Mouse (Mus musculus) v-Abl transformed pro-B cells (cell line): Measurements from ENCODE around the gene Nckap5l.
"Not testable (repeated sequence)": the region's sequence is repeated elsewhere in the genome, so short reads cannot be mapped to it uniquely, and the experiment has no call there.

Experiments used
- in situ Hi-C, 2 experiments: fragments of 400-800 bp; cut with MboI; formaldehyde crosslinking; loops; one replicate each; pipeline ENCODE4 v1.15.1; 2025; ENCODE audit not compliant: unreplicated experiment in 2 of 2

Gene Nckap5l

DNA sequence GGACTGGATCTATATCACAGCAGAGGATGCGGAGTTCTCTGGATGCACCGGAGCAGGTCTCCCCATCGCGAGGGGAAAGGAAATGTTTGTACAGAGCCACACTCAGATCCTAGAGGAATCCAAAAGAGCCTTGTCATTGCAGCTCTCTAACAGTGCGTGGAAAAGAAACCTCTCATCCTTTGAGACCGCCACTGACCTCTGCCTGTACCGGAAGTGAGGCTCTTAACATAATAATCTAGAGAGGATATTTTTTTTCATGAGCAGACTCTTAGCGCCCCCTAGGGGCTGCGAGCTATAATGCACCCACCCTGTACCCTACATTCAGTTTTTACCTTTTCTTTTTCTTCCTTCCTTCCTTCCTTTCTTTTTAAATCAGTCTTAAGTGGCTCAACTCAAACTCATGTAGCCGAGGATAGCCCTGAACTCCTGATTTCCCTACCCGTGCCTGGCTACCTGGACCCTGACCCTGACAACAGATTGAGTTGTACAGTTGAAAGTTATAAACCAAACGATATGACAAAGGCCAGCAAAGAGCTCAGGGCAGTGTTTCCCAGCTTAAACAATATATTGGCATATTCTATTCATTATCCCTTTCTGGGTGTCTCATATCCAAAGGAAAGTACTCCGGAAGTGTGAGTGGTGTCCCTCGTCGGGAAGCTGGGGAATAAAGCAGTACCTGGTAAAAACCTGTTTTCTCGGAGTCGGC lies 13.6 kb upstream of the Nckap5l start:
- in situ Hi-C loops: loop anchor here (5.0 kb wide), 1 partner anchor 154 kb away; no protein-coding TSS in a partner anchor

DNA sequence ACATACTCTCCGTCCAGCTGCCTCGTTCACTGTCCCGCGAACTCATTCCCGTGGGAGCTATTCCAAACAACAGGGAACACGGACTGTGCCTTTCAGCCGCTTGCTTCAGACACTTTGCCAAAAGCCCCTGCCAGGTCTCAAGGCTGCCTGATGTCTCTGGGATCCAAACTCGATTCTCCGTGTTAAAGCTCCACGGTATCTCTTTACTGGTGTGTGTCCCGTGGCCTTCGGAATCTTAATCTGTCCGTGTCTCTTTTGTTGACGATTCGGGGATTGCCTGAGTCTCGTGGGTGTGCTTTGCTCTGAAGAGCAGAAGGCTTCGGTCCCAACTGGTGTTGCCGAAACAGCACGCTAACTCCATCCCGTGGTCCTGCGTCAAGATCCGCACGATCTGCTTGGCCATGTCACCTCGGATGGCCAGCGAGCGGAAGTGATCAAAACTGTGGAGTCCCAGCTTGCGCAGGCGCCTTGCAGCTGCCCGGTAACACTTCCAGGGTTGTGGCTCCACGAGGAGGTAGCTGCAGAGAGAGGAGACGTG lies 12.7 kb upstream of the Nckap5l start:
- in situ Hi-C loops: loop anchor here (5.0 kb wide), 1 partner anchor 153 kb away; no protein-coding TSS in a partner anchor

DNA sequence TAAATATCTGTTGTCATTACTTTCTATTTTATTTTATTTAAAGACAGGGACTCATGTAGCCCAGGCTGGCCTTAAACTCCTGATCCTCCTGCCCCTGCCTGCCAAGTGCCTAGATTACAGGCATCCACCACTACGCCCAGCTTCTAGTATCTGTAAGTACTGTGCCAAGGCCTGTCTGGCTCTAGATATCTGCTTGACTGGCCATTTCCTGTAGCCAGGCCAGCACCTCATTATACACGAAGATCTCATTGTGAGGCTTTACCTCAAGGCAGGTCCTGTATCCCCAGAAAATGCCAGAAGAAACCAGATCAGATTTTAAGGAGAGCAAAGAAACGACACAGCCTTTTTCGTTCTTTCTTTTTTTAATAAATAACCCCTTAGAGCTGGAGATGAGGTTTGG lies 12.2 kb upstream of the Nckap5l start:
- in situ Hi-C loops: loop anchor here (5.0 kb wide), 2 partner anchors 47 to 152 kb away; no protein-coding TSS in a partner anchor

DNA sequence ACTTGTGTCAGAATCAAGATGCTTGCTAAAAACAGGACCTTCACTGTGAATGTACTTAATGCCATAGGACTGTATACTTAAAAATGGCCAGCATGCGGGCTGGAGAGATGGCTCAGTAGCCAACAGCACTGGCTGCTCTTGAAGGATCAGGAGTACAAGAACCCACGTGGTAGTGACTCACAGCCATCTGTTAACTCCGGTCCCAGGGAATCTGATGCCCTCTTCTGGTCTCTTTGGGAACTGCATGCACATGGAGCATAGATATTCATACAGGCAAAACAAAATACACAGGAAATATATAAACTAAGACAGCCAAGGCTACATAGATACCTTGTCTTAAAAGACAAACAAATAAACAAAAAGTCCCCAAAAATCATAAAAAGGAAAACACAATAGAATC lies 11.5 kb upstream of the Nckap5l start:
- in situ Hi-C loops: loop anchor here (5.0 kb wide), 1 partner anchor 47 kb away; no protein-coding TSS in a partner anchor

DNA sequence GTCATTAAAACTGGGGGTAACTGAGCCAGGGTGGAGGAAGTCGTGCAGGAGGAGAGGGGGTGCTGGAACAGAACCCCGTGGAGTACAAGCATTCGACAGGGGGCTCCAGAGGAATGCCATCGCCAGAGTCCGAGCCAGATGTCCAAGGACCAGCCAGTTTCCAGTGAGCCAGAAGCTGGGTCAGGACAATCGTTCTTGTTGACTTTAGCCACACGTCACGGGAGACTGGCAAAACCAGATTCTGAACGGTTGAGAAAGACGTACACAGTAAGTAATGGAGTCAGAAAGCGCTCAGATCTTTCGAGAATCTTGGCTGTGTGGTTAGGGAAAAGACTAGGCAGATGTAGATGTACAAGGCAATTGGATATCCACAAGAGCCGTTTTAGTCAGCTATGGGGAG lies 5.6 kb upstream of the Nckap5l start:
- in situ Hi-C loops: no loop called here

DNA sequence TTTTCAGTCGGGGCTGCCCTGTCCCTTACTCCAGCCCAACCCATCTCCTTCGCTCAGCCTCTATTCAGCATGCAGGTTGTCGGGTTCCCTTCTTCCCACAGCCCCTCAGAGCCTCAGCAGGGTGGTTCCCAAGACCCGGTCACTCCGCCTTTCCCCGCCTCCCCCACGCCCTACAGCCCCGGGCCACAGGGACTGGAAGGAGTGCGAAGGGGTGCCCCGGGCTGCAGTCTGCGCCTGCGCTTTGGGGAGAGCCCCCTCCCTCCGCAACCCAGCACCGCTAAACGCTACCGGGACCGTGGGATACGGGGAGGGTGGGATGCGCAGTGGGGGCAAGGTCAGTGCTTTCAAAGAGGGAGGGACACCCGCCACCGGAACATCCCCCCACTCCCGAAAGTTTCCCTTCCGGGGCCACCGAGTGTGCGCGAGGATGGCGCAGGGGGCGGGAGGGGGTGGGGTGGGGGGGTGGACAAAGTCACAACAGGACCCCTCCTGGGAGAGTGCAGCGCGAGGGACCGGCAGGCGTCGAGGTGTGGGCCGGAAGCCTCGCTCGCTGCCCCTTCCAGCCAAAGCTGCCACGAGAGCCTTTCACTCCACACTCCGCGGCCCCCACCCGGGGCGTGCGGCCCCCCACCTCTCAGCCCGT lies 464 bp downstream of the Nckap5l start:
- in situ Hi-C loops: no loop called here

DNA sequence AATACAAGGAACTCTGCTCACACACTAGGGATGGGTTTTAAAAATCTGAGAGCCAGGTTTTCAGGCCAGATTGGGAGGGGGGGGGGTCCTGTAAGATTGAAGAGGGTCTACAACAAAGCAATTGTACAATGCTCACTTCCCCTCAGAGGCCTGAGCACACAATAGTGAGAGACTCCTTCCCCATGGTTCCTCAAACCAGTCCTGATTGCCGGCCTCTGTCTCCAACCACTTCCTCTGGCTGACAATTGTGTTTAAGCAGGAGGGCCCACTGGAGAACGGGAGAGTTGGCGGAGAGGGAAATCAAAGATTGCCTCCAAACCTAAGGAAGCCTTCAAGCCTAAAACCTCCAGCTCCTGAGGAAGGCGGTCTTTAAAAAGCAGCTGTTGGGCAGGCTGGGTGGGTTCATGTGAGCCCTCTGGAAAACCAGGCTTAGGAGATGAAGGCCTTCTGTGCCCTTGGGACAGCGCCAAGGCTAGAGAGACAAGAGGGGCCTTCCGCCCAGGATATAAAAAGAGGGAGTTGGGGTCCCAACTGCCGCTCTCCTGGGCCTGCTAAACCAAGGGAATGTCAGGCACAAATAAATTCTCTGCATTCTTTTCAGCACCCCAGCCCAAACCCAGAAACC lies 1.1 kb downstream of the Nckap5l start:
- in situ Hi-C loops: no loop called here

DNA sequence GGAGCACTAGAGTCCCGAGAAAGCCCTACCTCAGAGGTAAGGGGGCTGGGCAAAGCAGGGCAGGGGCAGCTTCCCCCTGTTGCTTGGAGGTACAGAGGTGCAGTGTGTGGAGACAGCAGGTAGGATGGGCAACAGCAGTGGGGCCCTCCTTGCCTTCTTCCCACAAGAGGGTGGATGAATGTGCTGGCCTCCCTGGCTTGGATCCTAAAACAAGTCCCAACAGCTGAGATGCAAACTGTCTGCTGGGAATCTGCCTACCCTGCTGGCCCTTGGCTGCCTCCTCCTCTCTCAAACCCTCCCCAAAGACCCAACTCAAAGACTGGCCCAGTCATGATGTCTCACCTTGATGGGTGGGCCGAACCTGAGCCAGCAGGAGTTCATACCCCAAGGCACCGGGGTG lies 2.1 kb downstream of the Nckap5l start:
- in situ Hi-C loops: no loop called here

DNA sequence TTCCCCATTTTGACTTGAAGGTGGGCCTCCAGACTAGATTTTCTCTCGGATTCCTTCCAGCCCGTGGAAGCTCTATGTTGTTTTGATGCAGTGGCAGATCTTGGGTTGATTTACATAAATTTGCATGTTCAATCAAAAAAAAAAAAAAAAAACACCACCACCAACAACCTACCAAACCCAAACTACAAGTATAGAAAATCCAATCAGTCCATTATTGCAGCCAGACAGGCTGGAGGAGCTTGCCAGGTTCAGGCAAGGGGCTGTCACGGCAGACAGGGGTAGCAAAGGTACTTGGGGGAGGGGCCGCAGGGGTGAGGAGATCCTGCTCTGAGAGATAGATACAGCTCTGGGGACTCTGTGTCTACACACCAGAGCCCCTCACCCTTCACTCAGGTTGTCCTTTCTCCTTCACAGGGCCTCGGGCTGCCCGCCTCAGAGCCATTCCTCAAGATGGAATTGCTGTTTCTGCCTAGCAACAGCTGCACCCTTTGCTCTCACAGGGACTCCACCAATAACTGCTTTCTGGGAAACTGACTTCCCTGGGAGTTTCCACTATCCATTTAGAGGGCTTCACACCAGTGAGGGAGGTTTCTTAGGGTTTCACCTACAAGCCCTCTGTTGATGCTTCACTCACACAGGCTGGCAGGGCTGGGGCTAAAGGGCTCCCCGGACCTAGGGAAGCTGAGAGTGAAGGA lies 2.8 kb downstream of the Nckap5l start:
- in situ Hi-C loops: no loop called here

DNA sequence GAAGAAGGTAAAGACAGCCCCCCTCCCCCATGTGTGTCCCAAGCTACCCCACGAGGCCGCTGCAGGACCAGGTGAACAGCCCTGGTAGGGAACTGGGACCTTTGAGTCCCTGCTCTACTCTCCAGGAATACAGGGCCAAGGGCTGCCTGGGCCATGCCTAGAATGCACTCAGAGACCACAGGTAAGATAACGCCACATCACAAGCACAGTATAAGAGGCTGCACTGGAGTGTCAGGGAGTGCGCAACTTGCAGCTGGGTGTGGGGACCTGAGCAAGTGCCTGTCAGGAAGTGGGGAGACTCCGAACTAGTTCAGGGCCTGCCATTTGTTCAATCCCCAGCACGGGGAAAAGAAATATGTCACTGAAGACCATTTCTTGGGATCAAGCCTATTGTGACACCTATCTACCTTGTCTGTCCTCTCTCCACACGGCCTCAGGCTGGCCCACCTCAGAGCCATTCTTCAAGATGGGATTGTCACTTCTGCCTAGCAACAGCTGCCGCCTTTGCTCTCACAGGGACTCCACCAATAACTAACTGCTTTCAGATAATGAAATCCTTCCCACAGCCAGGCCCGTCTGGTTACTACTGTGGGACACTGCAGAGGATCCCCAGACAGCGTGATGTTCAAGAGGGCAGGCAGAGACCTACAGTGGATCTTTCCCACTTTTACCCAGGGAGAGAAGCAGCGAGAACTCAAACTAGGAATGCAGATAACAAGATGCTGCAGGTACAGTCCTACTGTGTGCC lies 4.2 kb downstream of the Nckap5l start:
- in situ Hi-C loops: no loop called here

DNA sequence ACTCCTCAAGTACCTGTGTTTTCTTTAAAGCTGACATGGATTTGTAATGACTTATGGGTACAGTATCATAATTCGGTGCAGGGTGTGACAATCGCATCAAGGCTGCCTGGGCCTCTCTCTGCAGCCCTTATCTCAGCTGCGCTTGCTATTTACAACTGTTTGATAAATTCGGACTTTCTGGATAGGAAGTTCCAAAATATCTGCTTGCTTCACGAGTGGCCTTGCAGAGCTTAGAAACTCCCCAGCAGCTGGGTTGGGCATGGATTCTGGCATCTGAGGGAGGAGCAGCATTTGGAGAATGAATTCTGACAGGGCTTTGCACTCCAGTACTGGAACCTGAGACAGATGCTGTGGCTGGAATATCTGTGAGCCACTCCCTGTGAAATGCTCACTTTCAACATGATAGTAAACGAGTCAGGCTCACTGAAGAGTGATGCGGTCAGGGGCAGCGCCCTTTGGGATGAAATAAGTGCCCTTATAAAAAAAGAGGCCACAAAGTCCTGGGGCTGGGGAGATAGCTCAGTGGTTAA lies 7.7 kb downstream of the Nckap5l start:
- in situ Hi-C loops: no loop called here

DNA sequence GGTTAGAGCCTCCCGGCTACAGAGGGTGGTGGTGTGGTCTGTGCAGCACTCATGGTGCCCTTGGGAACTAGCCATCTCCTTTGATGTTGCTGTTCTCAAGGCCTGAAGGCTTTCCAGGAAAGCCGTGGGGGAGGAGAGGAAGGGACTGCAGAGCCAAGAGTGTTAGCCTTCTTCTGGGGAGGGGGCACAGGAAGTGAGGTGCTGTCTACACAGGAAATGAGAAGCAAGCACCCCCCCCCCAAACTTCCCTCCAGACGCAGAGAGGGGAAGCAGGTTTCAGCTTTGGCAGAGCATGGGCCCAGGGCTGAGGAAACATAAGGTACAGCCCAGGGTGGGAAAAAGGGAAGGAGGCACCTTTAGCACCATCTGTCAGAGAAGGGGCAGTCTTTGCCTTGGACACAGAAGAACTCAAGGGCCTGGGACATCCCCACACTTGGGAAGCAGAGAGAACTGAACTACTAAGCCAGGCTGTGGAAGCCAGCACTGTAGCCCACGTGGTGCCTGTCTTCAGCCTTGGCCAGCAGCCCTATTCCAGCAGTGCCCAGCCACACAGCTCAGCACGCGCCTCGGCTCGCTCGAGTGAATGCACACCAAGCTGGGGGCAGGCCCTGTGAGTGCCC lies 8.3 kb downstream of the Nckap5l start:
- in situ Hi-C loops: no loop called here

DNA sequence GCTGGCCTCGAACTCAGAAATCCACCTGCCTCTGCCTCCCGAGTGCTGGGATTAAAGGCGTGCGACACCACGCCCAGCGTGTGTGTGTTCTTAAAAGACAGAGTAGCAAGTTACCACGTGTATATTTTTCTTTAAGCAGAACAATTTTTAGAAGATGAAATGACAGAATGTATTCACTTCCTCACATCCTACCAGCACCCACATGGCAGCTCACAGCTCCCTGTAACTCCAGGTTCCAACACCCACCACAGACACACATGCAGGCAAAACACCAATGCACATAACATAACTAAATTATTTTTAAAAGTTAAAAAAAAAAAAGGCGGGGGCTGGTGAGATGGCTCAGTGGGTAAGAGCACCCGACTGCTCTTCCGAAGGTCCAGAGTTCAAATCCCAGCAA lies 11.4 kb downstream of the Nckap5l start:
- in situ Hi-C loops: not testable (repeated sequence)

DNA sequence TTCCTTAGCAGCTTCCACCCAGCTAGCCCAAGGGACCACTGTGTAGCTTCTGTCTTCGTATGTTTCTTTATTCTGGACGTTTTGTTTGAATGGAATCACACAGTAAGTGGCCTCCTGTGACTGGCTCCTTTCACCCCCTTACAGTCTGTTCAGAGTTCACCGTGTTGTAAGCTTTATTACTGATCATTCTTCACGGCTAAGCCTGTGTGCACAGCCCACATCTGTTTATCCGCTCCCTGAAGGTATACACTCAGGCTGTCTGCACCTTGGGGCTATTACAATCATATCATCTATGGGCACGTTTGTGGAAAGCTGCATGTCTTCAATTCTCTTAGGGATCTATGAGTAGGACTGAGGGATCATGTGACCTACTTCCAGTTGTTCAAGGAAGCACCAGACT lies 12.0 kb downstream of the Nckap5l start:
- in situ Hi-C loops: no loop called here

DNA sequence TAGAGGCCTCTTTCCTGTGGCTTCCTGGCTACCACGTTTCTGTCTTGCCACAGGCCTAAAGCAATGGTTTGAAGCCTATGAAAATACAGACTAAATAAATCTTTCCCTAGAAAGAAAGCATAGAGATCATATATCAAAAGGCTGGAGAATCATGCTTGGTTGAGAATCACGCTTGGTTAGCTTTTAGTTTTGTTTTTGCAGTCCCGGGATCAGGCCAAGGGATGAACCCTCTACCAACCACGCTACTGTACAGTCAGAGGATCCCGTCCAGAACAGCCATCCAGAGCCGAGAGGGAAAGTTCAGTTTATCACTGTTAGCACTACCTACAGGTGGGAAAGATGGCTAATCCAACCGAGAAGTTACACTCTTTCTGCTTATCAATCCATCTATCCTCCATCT lies 15.2 kb downstream of the Nckap5l start:
- in situ Hi-C loops: no loop called here

DNA sequence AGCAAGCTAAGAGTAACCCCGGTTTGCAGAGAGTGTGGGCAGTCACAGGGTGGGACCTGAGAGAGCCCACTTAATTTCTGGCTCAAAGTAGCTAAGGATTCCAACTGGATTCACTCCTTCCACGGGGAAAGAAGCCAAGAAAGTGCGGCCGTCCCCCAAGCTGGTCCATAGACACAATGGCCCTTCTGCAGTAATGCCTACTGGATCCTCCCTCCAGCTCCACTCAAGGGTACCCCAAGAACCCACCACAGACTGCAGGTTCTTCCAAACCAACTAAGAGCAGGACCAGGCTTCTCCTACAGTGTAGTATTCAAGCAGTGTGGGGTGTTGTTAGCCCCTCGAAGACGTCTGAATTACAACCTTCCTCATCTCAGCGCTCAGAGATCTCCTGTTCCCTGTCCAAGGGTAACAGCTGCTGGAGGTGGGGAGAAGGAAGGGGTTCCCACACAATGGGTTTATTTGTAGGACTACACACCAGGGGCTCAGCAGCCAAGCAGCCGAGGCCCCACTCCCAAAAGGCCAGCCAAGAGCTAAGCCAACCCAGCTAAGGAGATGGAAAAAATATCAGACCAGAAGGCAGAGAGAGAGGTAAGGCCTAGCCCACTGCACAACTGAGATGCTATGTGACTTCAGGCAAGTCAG lies 16.6 kb downstream of the Nckap5l start:
- in situ Hi-C loops: no loop called here

DNA sequence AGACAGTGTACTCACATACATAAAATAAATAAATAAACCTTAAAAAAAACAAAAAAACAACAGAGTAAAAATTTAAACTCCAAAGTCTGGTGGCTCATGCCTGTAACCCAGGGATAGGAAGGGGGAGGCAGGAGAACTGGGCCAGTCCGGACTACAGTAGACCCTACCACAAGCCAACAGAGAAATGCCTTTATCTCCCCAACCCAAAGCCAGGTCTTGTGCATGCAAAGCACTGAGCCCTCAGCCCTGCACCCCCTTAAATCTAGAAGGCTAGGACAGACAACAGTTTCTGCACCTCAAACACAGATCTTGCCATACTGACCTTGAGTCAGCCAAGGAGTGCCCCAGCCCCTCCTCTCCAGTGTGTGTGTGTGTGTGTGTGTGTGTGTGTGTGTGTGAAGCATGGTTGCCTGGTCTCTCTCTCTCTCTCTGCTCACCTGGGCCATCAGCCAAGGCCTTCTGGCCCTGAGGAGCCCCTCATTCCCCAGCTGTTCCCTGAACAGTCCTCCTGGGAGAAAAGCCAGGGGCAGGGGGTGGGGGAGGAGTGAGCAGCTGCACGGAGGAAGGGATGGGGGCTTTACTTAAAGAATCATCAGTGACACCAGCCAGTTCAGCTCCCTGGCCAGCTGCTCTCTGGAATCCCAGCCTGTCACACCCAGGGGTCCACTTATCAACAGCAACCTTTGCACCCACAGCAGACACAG lies 17.3 kb downstream of the Nckap5l start:
- in situ Hi-C loops: no loop called here

DNA sequence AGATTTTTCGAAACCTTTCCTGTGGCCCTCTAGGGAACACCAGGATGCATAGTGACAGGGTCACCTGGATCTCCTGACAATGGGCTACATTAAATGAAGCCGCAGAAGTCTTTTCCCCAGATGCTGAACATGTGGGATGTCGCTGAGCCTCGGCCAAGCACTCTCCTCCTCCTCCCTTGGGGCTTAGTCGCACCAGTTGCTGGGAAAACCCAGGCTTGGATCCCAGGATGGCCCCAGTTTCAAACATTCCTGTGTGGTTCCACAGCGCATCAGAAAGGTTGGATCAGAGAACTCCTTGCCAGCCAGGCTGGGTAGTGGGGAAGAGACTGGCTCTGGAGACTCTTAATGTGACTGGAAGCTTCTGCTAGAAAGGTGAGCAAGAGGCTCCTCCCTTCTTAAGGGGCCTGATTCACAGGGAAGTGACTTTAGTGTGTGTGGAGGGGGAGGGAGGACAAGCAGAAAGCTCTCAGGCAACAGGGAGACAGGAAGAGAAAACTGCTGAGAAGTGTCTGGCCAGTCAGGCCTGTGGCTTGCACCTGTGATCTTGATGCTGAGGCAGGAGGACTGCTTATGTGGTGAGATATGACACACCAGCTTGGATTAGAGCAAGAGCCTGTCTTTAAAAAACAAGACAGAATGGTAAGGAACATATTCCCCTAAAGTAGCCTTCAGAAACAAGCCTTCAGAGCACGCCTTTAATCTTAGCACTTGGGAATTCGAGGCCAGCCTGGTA lies 18.4 kb downstream of the Nckap5l start:
- in situ Hi-C loops: no loop called here
